Mouse (Mus musculus): ENCODE results near the gene Nme8. TPM values are rescaled to one million over a fixed set of nuclear protein-coding genes. Genes with fewer than 3 reads are reported as not detected.

The Nme8 gene
- total RNA-seq, 2 experiments from 2014 or later: not detected

DNA sequence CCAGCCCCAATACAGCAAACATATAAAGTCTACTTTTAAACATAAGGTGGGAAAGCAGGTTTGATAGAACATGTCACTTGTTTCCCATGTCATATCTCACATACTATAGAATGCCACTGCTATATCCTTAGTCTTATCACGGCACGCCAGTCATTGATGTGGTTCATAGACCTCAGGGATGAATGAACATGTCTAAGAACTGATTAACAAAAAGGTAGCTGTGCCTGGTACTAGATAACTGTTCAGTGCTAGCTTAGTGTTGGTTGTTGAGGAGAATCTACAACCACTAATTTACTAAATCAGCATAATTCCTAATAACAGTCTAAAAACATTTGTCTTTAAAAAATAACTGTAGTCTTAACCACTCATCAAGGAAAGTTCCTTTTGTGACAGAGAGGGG, 47.8 kb downstream of the Nme8 start:
- no peak for DNase-seq (ENCODE audit: low spot score in 2 of 2)
- intact Hi-C loops (cut with DNase I): loop anchor here (10.0 kb wide), 1 partner anchor 215 kb away; no protein-coding TSS in a partner anchor

DNA sequence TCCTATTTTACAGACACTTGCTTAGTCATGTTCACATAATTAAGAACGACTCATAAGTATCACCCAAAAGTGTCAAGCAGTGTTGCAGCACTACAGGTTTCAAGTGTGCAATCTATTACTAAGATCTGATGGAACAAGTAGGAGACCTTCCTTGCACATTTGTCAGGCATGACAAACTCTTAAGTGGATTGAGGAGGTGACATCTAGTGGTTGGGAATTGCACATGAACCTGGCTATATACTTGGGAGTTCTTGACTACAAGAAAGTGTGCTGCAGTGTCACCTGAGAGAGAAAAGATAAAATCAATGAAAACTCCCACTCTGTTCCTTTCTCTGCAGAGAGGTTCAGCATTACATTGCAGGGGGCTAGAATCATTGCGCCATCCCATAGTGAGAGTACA, 53.4 kb downstream of the Nme8 start:
- intact Hi-C loops (cut with DNase I): loop anchor here (10.0 kb wide), 1 partner anchor 209 kb away; no protein-coding TSS in a partner anchor
- DNase-seq (ENCODE audit: low spot score in 2 of 2): no peak

DNA sequence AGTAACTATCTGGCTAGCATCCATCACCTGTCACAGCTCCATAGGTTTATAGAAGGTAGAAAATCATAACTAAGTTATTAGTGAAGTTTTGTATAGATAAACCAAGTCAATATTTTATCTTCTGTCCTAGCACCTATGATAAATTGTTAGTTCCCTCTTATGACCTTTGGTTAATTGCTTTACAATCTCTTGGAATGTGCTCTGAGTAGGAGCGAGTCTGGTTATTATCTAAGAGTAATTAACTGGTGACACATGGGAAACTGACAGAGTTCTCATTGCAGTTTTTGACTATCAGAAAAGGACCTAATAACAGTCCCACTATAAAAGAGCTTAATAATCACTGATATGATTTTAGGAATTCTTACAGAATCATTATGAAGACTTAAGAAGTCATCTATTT, 54.1 kb downstream of the Nme8 start:
- intact Hi-C loops (cut with DNase I): loop anchor here (2.0 to 10.0 kb wide), 2 partner anchors 209 to 471 kb away; no protein-coding TSS in a partner anchor
- no peak for DNase-seq (ENCODE audit: low spot score in 2 of 2)

DNA sequence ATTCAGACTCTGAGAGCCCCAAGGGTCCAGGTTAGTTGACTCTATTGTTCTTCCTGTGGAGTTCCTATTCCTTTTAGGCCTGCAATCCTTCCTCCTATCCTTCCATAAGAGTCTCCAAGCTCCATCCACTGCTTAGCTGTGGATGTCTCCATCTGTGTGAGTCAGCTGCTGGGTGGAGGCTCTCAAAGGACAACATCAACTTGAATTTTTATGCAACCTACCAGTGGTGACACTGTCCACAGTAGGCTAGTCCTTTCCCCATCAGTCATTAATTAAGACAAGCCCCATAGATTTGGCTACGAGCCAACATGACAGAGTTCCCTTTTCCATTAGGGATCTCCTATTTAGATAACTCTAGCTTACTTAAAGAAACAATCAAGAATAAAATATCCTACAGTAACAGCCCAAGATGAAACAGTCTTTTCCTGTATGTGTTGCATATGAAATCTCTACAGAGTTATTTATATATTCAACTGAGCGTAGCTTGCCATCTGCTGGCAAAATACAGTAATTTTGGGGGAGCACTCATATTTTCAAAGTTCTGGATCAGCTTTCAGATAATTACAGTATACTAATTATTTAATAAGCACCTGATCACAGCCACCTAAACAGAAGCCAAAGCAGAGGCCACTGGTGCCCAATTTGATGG, 57.3 kb downstream of the Nme8 start:
- intact Hi-C loops (cut with DNase I): loop anchor here (2.0 to 10.0 kb wide), 2 partner anchors 206 to 276 kb away; no protein-coding TSS in a partner anchor
- no peak for DNase-seq (ENCODE audit: low spot score in 2 of 2)

DNA sequence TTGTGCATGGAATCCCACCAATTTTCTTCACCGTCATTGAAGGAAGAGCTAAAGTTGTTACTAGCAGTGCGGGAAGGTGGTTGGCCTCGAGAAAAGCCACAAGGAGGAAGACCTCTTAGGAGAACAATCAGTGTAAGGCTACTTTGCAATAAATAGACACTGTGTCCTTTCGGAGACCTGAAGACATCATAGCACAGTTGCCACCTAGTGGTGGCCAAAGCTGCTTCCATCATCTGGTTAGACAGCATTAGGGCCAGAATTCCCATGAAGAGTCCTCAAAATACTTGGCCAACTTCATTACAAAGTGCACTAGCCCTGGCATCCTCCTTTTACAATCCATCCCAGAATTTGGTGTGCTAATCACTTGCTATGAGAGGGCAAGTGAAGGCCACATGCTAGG, 61.5 kb downstream of the Nme8 start:
- no peak for DNase-seq (ENCODE audit: low spot score in 2 of 2)
- intact Hi-C loops (cut with DNase I): no loop called here

DNA sequence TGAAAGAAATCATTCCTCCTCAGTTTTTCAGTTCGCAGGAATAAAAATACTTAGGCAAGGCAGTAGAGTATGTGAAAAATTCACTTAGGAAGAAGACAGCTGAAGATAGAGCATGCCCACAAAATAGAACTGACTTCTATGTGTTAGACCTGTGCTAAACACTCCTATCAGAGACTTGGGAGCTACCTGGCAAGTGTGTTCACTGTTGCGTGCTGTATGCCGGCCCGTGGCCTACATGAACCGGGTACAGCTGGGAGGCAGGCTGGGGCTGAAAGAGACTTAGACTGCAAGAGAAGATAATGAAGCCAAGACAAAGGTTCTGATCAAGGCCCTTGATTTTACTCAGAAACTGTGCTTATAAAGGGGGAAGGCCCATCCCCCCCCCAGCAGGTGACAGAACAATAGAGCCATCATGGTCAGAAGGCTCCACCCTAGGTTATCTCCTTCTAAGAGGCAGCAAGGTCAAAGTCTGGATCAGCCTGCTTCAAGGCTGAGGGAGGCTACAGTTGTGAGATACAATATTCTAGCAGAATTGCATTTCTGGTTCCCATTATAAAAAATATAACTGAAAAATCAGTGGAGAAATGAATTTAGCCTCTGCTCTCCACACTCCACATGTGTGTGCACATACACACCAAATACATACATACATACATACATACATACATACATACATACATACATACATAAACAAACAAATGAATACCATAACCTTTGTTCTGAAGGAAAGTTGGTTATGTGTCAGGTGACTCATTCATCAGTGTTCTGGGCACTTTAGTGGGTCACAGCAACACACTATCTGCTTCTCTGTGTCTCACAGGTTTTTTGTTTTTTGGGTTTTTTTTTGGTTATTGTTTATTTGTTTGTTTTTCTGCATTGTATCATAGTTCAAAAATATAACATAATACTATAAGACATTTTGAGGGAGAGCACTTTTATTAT, 66.6 kb downstream of the Nme8 start:
- no peak for DNase-seq (ENCODE audit: low spot score in 2 of 2)
- intact Hi-C loops (cut with DNase I): no loop called here

DNA sequence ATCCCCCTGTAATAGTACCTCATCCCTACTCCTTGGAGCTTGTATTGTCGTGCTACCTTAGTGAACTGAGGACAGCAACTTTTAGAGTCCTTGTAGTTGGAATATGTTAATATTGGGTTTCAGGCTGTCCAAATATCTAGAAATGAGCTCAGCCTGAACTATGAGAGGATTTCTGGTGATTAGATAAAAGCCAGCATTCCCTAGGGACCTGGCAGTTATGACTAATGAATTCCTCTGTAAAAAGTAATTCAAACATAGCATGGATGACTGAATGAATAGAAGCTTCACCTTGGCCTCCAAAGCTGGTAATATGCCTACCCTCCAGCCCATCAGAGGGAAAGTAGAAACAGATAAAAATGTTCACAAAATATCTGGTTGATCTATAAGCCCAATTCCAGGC, 71.1 kb downstream of the Nme8 start:
- DNase-seq (ENCODE audit: low spot score in 2 of 2): no peak
- intact Hi-C loops (cut with DNase I): no loop called here

DNA sequence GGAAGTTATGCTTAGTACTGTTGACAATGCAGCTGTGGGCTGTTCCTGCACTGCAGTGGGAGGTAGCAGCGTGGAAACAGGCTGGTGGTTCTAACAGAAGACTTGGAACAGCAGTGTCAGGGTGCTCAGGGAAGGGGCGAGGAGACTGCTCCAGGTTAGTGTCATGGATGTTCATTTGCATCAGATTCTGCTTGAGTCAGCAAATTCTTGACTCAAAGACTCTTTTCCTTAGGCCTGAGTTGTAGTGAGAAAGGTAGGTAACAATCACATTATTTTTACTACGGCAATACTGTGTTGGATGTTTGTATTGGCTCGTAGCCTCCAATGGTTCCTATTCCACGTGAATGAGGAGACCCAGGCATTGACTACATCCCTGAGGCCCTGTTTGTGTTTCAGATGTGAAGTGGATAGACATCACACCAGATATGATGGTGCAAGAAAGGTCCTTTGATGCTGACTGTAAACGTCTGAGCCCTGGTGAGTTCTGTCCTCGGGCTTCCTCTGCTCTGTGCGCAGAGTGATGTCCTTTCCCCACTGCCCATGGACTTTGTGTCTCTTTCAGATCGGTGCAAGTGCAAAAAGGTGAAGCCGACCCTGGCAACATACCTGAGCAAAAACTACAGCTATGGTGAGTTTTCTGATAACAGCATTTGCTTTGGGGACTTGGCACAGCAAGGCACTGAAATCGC, 72.8 kb downstream of the Nme8 start:
- intact Hi-C loops (cut with DNase I): no loop called here

DNA sequence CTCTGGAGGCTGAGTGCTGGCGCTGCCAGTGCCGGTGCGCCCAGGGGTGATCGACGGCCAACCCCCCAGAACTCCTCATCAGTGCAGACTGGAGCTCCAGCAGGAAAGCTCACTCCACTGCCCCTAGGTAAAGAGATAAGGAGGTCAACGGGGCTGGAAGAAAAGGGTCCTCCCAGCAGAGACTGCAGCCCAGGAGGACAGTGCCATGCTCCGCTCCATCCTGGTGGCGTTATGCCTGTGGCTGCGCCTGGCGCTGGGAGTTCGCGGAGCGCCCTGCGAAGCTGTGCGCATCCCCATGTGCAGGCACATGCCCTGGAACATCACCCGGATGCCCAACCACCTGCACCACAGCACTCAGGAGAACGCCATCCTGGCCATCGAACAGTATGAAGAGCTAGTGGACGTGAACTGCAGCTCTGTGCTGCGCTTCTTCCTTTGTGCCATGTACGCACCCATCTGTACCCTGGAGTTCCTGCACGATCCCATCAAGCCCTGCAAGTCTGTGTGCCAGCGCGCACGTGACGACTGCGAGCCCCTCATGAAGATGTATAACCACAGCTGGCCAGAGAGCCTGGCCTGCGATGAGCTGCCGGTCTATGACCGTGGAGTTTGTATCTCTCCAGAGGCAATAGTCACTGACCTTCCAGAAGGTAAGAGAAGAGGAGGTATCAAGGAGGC, 74.2 kb downstream of the Nme8 start:
- intact Hi-C loops (cut with DNase I): no loop called here
- DNase-seq (ENCODE audit: low spot score in 2 of 2): peak; percentile 53 to 54

More for the DNA sequence above, 72.8 kb downstream of the Nme8 start:
- no peak for DNase-seq (ENCODE audit: low spot score in 2 of 2)

DNA sequence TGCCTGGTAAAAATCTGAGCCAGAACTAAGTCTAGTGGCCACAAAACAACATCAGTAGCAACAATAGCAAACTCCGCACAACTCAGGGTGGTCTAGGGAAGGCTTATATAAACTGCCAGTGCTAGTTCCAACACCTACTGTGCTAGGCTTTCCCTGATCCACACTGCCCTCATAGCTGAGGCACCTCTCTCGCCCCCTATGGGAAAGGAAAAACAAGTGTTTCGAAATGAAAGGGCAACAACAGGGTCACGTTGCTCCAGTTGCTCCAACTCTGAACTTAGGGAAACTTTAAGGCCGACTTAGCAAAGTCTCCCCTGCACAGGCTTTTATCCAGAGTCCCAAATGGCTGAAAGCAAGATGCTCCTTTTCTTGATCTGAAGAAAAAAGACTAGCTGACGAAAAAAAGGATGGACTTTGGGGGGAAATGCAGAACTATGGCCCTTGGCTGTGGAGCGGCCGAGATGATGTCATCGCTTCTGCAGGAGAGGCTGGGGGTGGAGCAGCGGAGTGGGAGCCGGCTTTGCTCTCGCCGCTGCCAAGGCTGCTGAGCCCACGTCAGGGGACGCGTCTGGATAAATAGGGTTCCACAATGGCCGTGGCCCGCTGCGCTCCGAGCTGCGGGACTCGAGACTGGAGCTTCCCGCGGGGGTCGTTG, 74.9 kb downstream of the Nme8 start, which contains the start of gene Sfrp4:
Gene Sfrp4 (plus strand): TSS at position 532 of the 655 bp plus-strand sequence.
- no peak for DNase-seq (ENCODE audit: low spot score in 2 of 2)
- intact Hi-C loops (cut with DNase I): no loop called here

DNA sequence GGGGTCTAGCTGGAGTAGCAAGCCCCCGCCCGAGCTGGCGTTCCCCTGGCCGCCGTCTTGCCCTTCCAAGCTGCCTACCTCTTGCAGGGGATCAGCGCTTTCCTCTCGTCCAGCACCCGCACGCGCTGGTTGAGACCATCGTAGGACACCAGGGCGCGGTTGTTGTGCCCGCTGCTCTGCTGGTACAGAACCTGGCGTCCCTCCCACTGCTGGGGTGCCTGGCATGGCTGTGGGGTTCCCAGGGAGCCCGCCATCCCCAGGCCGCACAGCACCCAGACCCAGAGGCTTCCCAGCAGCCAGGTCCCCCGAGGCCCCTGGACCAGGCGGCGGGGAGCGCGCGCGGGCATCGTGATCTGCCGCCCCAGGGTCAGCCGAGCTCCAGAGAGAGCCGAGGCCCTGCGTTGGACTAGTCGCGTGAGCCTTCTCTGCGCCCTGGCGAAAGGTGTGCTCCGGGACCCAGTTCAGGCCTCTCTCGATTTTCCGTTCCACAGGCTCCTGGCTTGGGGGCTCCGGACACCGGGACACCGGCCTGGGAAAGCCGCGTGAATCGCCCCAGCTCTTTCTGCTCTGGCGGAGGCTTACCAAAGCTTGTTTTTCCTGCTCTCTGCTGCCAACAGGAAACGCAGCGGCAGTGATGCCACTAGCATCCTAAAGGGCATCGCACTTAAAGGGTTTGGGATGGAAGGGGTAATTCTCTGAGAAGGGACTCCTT, 78.2 kb downstream of the Nme8 start, which contains the start of gene Epdr1:
Gene Epdr1 (minus strand): TSS at position 712 of the 712 bp plus-strand sequence.
- intact Hi-C loops (cut with DNase I): no loop called here
- DNase-seq (ENCODE audit: low spot score in 2 of 2): peak; percentile 73 to 79

DNA sequence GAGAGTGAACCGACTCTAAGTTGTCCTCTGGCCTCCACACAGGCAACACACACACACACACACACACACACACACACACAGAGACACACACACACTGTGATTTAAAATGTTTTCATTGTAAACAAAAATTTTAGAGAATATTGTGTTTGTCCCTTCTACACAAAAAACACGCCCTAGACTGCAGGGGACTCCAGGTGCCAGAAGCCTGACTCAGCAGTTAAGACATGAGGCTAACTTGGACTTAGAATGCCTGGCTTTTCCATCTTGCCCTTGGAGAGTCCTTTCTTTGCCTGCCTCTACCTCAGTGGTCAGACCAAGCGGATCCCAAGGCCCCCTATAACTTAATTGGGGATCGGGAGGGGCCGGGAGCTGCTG, 78.8 kb downstream of the Nme8 start:
- no peak for DNase-seq (ENCODE audit: low spot score in 2 of 2)
- intact Hi-C loops (cut with DNase I): no loop called here

DNA sequence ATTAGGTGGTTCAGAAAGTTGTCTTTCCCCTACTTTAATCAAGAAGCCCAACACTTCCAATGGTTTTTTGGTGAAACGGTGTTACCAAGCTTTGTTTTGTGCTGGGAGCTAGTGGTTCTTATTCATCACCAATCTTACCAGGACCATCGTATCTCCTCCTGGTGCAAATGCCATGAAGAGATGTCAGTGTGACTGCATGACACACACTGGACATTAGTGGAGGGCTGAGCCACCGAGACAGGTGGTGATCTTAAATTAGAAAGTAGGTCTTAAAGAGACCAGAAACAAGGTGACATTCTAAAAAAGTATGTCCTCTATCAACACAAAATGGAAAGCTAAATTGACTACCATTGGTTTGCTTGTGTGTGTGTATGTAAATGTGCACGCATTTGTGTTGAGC, 79.5 kb downstream of the Nme8 start:
- DNase-seq (ENCODE audit: low spot score in 2 of 2): no peak
- intact Hi-C loops (cut with DNase I): no loop called here

DNA sequence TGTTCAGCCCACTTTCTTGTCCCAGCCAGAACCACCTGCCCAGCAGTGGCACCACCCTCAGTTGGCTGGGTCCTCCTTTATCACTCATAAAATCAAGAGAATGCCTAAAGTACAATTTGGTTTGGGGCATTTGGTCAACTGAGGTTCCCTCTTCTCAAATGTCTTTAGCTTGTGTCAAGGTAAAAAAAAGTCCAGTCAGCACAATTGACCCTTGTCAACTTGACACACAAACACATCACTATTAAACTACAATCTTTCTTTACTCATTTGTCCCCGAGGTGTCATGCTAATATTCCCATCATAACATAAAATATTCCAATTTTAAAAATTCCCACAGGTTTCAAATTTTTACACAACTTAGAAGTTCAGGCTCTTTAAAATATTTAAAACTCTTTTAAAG, 83.3 kb downstream of the Nme8 start:
- DNase-seq (ENCODE audit: low spot score in 2 of 2): no peak
- intact Hi-C loops (cut with DNase I): no loop called here

DNA sequence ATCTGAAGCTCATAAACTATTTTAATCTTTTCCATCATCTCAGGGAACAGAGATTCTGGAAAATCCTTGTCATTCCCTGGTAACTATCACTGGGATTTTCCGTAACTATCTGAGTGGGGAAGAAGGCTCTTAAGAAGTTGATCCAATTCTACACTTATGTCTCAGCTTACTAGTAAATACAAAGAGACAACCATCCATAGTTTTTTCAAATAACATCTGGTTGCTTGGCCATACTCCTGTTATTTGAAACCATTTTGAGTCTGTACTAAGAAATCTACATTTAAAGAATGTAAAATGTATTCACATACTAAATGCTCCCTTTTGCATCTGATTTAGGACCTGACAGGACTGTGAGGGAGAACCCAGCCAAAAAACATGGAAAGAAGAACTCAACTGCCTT, 84.2 kb downstream of the Nme8 start:
- DNase-seq (ENCODE audit: low spot score in 2 of 2): no peak
- intact Hi-C loops (cut with DNase I): no loop called here

DNA sequence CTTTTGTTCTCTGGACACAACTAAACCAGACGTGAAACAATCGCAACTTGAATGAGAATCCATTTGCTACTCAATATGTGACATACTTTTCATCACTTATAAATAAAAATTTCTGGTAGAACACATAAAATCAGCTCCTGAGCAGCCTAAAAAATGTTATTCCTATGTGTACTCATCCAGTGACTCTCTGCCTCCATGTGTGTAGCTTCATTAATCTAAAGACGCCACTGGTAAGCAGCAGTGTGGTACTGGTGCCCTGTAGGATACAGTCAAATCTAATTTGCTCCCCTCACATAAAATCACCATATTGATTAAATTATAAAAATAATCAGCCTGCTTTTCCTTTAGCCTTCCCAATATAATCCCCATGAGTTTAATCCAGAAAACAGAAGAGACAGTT, 84.6 kb downstream of the Nme8 start:
- intact Hi-C loops (cut with DNase I): no loop called here
- no peak for DNase-seq (ENCODE audit: low spot score in 2 of 2)

DNA sequence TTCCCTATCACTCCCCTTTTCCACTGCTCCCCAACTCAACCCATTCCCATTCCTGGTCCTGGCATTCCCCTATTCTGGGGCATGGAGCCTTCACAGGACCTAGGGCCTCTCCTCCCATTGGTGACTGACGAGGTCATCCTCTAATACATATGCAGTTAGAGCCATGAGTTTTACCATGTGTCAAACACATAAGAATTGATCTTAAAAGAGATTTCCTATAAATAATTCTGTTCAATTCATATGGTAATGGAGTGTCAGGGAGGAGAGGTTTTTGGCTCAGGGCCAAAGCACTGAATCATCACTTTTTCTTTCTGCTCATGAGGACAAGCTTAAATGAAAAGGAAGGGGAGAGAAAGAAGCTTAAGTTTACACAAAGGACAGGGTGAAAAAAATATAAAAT, 85.2 kb downstream of the Nme8 start:
- intact Hi-C loops (cut with DNase I): no loop called here
- DNase-seq (ENCODE audit: low spot score in 2 of 2): no peak

DNA sequence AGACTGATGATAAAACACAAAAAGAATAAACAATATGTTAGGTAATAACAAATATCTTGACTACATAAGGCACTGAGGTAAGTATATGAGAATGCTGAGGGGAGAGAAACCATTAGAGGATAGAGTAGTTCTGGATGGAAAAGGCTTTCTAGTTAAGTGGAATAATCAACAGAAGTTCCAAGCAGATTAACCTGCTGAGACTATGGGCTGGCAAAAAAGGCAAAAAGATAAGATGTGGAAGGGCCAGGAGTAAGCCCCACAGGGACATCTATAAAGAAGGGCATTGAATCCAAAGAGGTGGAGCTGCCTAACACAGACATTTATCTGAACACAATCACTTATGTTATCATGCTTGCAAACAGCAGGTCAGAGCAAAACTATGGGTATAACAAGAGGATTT, 89.5 kb downstream of the Nme8 start:
- no peak for DNase-seq (ENCODE audit: low spot score in 2 of 2)
- intact Hi-C loops (cut with DNase I): no loop called here
